Mouse (Mus musculus) neural tube, postnatal 0 days (tissue): ENCODE results near the gene Tmem14c. TPM values are rescaled to one million over a fixed set of nuclear protein-coding genes. Genes with fewer than 3 reads are reported as not detected.

Source experiments
- polyA plus RNA-seq: library from polyadenylated mRNA; unstranded; fragments of >200 nt; fragmentation: Nextera tagmentation; extraction: Ambion mirVana; gene quantifications from 2 replicates; pipeline ENCODE4 v1.2.1, GENCODE M21; 2015

Tmem14c gene
- 151 and 160 TPM in 2 replicates for polyA plus RNA-seq

DNA sequence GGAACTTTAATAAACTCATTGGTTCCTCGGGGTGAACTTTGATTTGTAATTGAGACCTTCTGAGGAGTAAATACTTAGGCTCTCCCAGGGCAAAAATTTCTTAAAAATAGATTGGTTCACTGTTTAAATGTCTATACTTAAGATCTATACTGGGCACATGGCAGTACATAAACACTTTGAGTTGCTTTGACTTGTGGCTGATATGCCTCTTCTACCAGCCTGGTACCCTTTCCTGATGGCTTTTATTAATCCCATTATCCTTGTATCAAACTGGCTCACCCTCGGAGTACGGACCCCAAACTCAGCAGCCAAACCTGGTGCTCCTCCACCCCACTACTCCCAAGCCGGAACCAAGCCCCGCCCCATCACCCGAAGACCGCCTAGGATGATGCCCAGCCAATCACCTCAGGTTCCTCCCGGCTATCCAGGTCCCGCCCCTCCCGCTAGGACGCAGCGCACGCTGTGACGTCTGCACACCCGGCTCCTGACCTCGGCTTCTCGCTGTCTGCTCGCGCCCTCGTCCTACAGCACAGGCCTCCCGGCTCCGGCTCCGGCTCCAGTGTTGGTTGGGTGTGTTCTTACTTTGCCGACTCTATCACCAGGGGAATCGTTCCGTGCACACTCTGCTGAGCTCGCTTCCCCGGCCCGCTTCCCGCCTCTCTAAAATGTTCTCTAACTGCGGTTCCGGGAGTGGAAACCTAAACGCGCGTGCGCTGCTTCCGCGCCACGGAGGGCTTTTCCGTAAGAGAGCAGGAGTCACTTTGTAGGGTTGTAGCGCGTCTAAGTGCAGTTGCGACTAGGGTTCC lies at the start of gene Tmem14c:
Gene Tmem14c, plus strand, starts transcription at position 464 of the 806 bp plus-strand sequence.

DNA sequence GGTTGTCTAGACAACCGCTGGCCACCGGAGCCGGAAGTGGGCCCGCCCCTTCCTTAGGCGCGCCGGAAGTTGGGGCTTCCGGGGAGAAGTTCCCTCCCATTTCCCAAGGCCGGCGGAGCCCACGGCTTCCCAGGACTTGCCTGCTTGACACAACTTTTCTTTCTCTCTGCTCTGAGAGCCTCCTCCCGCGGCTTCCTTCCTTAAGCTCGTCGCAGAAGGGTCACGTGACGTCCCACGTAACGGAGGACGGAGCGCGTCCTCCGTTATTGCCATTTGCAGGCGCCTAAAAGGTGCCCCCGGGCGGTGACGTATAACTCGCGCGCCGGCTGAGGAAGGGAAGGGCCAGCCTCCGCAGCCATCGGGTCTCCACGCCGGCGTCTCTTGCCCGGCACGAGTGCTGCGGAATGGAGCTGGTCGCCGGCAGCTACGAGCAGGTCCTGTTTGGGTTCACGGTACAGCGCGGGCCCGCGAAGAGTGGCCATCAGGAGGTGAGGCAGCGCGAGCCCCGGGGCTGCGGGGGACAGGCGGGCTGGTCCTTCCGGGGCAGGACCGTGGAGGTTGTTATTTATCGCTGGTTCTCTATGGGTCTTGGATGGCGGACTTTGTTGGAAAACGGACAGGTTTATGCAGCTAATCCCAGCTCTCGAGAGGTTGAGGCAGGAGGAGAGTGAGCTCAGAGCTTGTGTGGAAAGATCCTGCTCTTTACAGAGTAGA lies 15.0 kb upstream of the Tmem14c start, which contains the start of gene Pak1ip1:
Gene Pak1ip1, plus strand, starts transcription at position 98 of the 714 bp plus-strand sequence.

Other genes with a start within 250 kb of the Tmem14c start
- 4.3 and 4.4 TPM in 2 replicates for gene Gcnt2, start 156.5 kb upstream of the Tmem14c start, polyA plus RNA-seq
- 47.3 and 48.0 TPM in 2 replicates for gene Pak1ip1, start 15.3 kb upstream of the Tmem14c start, polyA plus RNA-seq
- gene Mak, start 63.4 kb downstream of the Tmem14c start, polyA plus RNA-seq = 1.2 and 1.4 TPM in 2 replicates
- not detected in 2 replicates for gene Gcm2, start 94.7 kb downstream of the Tmem14c start, polyA plus RNA-seq
- 0.08 TPM in 1 of 2 replicates, not detected in the other for gene Sycp2l, start 98.0 kb downstream of the Tmem14c start, polyA plus RNA-seq
- 28.1 and 30.3 TPM in 2 replicates for gene Elovl2, start 204.1 kb downstream of the Tmem14c start, polyA plus RNA-seq
- gene Smim13, start 233.6 kb downstream of the Tmem14c start, polyA plus RNA-seq = 31.0 and 32.6 TPM in 2 replicates